Mouse (Mus musculus): ENCODE measurements around the gene Ptprn.

Gene Ptprn

GRCm38 (mm10) chr1:75225473-75225872 is 38.8 kb downstream of the Ptprn start:
- DNase-seq (ENCODE audit: low read depth, low spot score): no peak

DNA sequence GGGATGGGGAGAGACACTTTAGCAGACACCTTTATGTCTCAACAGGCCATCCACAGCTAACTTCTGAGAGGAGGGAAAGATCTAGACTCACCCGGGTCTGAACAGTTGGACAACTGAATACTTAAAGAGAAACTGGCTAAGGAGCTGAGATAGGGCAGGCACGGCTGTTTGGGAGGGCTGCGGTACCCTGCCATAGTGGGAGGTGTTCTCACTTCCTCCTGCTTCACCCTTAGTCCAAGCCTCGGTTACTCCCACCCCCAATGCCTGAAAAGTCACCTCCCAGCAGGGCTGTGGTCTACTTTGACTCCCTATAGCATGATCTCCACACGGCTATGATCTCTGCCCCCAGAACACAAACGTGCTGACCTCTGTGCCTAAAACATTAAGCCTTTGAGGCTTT is 40.8 kb downstream of the Ptprn start:
- DNase-seq (ENCODE audit: low read depth, low spot score): no peak

DNA sequence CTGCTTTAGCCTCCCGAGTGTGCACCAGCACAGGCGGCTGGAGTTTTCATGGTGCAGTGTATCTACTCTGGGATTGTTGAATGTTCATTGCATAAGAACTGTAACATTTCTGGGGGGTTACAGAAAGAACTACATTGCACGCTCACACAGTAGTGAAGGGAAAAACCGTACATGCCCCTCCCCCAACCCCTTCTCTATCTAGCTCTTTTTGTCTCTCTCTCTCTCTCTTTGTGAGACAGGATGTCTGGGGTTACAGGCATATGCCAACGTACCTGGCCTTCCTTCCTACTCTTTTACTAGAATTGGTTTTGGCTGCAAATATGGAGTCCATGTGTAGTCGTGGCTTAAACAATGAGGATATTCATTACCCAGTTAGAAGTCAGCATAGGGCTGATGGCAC is 41.4 kb downstream of the Ptprn start:
- DNase-seq (ENCODE audit: low read depth, low spot score): no peak

GRCm38 (mm10) chr1:75221538-75221937 is 42.8 kb downstream of the Ptprn start:
- no peak for DNase-seq (ENCODE audit: low read depth, low spot score)

DNA sequence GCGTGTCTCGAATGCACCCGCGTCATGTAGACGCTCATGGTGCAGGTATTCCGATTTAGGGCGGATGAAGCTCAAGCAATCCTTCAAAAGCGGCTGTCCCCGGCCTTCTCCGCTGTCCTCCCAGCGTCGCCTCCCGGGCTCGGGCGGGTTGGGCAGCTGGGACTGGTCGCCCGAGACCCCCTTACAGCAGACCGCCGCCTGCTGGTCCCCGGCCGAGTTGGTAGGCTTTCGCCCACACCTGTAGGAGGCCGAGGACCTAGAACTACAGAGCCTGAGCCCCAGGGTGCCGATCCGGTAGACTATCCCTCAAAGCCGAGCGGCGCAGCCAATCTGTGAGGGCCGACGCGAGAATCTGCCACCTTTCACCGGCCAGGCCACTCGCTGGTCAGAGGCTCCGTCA is 44.8 kb downstream of the Ptprn start, which contains the start of gene Tuba4a:
Gene Tuba4a (minus strand): TSS at position 335 of the 400 bp plus-strand sequence.
- DNase-seq (ENCODE audit: low read depth, low spot score): no peak

- DNase-seq (ENCODE audit: low read depth, low spot score): peak; percentile 96
Measured at GRCm38 (mm10) chr1:75219078-75219477, 45.2 kb downstream of the Ptprn start.

- peak; percentile 39 for DNase-seq (ENCODE audit: low read depth, low spot score)
Measured at GRCm38 (mm10) chr1:75218227-75219001, 45.9 kb downstream of the Ptprn start.

DNA sequence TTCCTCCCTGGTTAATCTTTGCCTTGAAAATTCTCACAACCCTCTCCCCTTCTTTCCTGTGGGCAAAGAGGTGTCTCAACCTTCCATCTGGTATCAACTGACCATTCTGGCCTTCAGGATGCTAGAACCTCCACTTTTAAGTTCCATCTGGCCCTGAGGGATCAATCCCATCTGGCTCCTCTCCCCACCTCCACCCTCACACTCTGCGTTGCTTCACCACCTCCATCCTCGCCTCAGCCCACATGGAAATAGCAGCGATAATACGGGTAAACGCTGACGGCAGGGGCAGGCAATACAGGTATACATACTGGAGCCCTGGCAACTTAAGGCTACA is 46.4 kb downstream of the Ptprn start:
- peak; percentile 18 for DNase-seq (ENCODE audit: low read depth, low spot score)

DNA sequence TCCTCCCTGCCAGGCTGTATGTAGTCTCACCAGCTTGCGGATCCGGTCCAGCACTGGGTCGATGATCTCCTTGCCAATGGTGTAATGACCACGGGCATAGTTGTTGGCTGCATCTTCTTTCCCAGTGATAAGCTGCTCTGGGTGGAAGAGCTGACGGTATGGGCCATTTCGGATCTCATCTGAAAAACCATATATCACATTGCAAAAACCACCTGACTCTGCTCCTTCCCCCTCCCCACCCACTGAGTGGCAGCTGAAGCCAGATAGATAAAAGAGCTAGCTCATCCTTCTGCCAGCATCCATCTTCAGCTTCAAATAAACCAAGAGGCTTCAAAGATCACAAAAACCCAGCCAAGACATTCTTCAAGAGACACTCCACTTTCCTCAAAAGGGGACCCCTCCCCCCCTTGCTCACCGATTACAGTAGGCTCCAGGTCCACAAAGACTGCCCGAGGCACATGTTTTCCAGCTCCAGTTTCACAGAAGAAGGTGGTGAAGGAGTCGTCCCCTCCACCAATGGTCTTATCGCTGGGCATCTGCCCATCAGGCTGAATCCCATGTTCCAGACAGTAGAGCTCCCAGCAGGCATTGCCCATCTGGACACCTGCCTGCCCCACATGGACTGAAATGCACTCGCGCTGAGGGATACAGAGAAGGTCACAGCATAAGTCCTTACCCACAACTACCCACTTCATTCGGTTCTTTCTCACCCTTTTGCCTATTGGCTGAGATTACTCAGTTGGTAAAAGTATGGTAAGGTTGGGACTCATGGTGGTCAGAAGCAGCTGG is 47.3 kb downstream of the Ptprn start:
- no peak for DNase-seq (ENCODE audit: low read depth, low spot score)

- no peak for DNase-seq (ENCODE audit: low read depth, low spot score)
Measured at GRCm38 (mm10) chr1:75215785-75216184, 48.5 kb downstream of the Ptprn start.

GRCm38 (mm10) chr1:75214886-75215285 is 49.4 kb downstream of the Ptprn start:
- no peak for DNase-seq (ENCODE audit: low read depth, low spot score)

- DNase-seq (ENCODE audit: low read depth, low spot score): peak; percentile 20
Measured at GRCm38 (mm10) chr1:75214442-75214841, 49.9 kb downstream of the Ptprn start.

DNA sequence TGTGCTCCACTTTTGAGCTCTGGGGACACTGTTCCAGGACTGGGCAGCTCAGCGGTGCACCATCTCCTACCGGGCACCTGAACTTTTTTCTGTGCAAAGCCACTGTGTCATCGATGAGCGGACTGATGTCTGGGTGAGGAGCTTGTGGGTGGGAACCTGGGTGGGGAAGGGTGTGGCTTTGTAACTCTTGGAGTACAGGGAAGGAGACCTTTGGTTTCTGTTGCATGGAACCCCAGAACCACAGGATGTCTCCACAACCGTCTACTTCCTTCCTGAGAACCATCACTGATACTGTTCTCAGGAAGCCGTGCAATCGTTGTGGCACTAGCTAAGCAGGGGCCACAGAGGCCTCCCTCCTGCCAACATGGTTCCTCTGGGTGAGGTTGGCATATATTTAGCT is 51.2 kb downstream of the Ptprn start:
- DNase-seq (ENCODE audit: low read depth, low spot score): no peak

- peak; percentile 17 for DNase-seq (ENCODE audit: low read depth, low spot score)
Measured at GRCm38 (mm10) chr1:75212542-75212941, 51.8 kb downstream of the Ptprn start.

DNA sequence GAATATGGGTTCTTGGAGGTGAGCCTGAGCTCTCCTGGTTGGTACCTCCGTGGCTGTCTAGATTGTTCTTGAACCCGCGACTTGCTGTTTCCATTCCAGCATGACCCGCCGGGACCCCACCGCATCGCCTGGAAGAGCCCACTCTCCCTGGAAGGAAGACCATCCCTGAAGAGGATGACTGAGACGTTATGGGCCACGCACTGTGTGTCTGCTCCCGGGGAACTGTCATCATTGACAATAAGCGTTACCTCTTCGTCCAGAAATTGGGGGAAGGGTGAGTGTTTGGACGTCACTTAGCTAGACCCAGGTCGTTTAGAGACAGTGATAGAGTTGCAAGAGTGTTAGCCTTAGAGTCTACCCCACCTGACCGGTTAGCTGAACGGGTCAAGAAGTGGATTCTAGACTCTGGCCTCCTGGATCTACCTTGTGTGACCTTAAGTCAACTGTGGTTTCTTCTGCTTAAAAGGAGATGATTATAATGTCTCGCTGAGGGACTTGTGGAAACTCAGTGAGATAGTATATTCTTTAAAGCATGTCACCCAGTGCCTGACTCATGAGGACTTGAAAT is 53.1 kb downstream of the Ptprn start:
- no peak for DNase-seq (ENCODE audit: low read depth, low spot score)

DNA sequence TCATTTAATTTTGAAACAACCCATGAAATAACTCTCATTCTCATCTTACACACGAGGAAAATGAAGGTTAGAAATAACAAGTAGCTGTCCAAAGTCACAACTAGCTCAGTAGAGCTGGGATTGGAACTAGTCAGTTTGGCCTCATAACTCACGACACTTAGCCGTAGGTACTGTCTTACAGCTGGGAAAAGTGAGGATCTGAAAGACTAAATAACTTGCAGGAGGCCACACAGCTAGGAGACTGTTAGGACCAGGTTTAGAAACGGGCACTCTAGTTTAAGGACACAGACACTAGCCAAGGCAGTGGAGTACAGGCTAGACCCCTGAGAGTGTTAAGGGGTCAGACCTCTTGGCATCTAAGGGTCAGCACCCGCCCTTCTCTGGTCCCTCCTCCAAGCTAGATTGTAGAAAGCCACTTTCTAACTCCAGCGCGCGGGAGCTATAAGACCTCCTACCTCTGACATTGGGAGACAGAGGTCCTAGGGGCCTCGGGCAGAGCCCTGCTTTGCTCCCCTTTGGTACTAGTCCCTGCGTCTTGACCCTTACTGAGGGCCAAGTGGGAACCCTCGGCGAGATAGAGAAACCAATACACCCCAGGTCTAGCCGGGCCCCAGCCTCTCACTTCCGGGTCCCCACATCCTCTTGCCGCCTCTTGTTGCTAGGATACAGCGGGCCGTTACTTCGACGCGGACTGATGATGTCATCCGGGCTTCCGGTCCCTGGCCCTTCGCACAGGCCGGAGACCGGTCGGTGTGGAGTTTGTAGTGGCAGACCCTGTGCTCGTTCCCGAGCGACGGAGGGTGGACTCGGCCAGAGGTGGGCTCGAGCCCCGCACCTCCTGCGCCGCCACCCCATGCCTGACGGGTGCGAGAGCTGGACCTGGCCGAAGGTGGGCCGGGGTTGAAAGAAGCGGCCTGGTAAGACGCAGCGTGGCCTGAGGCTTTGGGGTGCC is 53.9 kb downstream of the Ptprn start, which contains the start of the genes Glb1l and Stk16:
Gene Glb1l (minus strand): TSS at position 678 of the 952 bp plus-strand sequence.
Gene Stk16 (plus strand): TSS at position 703 of the 952 bp plus-strand sequence.
- DNase-seq (ENCODE audit: low read depth, low spot score): peak; percentile 95

GRCm38 (mm10) chr1:75208967-75209678 is 55.2 kb downstream of the Ptprn start:
- DNase-seq (ENCODE audit: low read depth, low spot score): peak; percentile 71

- no peak for DNase-seq (ENCODE audit: low read depth, low spot score)
Measured at GRCm38 (mm10) chr1:75201236-75201635, 63.1 kb downstream of the Ptprn start.
